Mouse (Mus musculus): ENCODE data around the gene Pced1b.

The Pced1b gene

DNA sequence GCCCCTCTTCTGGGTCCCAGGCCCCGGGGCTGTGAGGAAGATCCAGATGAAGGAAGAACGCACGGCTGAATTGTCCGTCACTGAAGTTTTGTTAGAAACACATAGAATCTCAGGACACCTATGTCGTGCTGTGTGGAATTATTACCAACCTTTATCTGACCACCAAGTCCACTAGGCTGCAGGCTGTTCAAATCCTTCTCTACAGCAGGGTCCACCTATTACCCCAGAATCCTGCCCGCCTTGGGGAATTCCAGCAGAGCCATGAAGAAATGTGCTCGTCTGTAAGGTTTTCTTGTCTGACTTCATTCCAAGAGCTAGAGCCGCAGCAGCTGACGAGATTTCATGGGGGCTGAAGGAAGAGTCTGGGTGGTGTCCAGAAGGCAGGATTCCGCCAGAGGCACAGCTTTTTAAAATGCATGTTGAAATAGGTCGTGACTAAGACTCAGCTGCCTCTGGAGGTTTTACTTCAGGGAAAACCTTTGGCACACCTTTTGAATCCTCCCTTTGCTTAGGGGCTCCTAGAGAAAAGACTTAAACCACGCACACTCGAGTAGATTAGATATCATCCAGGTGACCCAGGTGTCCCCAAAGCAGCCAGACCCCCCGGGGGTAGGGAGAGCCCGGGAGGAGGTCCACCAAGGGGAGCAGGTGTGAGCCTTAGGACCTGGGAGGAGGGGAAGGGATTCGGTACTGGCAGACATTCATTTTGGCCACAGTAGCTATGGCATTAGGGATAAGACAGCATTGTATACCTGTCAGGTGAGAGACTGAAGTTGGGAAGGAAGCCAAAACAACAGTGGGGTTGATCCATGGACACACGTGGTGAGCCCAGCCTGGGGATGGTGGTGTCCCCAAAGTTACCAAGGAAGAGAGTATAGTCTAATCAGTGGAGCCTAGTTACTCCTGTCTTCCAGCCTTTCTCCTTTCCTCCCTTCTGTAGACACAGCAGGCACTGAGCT lies 160.9 kb downstream of the Pced1b start:
- DNase-seq, result no peak

DNA sequence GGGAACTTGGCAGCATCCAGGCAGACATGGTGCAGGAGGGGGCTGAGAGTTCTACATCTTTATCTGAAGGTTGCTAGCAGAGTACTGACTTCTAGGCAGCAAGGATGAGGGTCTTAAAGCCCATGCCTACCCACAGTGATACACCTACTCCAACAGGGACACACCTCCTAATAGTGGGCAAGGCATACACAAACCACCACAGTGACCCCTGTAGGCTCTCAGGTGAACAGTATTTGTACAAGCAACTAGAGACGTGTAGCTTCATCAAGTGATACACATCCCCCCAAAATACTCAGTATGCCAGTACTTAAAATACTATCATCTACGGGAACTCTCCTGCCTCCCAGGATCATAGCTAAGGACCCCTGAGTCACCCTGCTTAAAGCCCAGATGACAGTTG lies 164.2 kb downstream of the Pced1b start:
- no peak for DNase-seq

DNA sequence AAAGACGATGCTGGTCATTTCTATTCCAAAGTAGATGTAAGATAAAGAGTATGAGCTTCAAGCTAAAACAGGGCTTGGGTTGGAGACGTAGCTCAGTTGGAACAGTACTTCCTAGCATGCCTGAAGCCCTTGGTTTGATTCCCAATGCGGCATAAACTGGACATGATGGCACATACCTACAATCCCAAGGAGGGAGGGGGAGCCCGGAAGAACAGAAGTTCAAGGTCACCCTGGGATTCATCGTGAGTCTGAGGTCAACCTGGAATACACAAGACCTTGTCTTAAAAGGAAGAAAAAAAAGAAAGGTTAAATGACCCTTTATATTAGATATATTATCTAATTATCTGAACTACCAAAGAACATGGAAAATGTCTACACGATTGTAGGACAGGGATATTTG lies 164.8 kb downstream of the Pced1b start:
- DNase-seq, result no peak

DNA sequence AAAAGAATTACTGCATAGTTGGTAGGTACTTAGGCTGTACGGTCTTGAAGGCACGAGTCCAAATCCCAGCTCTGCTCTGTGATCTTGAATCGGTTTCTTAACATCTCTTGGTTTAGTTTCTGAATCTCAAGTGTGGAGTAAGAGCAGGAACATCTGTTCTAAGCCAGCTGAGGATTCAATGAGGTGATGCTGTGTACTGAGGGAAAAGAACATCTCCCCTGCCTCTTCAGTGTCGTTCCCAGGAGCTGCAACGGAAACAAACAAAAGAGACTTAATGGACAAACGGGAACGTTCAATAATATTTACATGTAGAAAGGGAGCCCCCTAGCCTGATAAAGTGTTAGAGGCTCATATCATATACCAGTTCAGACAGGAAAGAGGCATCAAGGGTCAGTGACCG lies 165.4 kb downstream of the Pced1b start:
- DNase-seq, result no peak

DNA sequence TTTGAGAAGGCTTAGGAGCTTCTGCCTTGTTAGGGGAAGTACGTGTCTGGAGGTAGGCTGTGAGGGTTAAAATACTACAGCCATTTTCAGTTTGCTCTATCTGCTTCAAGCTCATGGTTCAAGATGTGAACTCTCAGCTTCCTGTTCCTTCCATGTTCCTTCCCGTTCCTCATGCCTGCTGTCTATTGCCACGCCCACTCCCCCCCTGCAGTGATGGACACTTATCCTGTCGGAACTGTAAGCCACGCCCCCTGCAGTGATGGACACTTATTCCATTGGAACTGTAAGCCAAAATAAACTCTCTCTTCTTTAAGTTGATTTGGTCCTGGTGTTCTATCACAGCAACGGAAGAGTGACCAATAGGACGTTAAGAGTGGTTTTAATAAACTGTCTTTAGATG lies 166.0 kb downstream of the Pced1b start:
- no peak for DNase-seq

DNA sequence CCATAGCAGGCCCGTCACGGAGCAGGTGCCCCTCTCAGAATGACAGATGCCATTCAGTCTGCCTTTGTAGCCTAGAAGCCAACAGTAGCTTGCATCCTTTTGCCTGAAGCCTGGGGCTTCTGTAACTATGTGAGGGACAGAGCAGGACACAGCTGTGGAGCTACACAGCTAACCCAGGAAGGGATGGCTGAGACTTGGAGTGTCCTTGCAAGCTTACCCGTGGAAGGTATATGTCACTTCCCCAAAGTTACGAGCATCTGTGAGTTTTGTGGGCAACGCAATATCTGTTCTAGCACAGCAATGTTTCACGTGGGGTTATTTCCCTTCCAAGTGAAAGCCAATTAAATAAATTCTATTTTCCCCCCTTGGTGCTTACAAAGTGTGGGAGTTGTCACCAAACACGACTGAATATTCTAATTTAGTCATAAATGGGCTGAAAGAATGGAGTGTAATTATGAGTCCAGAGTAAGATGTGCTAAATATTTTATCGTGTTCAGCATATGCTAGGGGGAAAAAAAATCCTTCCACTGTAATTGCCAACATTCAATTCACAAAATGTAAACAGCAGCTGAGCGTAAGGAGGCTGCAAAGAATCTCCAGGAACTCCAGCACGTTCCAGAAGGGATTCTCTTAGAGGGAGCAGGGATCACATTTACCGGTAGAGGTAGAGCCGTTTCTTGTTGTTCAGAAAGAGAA lies 168.0 kb downstream of the Pced1b start:
- no peak for DNase-seq

DNA sequence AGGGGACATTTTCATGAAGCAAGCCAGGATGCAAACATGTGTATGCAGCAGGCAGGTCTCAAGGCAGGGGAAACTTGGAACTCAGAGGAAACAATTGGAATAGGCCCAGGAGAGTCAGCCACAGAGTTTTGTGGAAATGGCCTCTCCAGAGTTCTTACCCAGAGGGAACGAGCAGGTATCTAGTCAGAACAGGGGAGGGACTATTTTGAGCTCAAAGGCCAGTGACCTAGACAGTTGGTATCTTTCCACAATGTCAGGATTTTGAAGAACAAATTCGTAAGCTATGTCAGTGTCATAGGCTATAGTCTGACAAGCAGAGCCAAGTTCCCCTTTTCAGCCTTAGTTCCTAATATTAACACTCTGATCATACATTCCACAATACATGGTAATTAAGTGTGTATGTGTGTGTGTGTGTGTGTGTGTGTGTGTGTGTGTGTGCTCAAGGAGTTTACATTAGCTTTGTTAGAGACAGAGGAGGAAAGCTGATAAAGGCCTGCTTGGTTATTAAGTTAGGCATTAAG lies 168.6 kb downstream of the Pced1b start:
- no peak for DNase-seq

DNA sequence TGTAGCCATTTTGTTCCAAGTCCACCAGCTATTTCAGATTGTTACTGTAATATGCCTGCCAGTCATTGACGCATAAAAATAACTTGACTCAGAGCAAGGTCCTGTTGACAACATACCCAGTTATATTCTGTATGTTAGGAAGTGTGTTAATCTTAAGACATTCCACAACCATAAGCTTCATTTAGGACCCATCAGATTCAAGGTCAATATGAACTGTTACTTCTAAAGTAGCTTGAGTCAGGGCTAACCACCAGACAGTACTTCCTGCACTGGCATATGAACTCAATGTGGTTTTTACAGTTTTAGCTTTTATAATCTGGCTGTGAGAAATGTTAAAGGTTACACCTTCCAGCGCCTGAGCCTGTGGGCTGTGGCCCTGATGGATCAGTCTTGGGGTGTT lies 173.4 kb downstream of the Pced1b start:
- no peak for DNase-seq

DNA sequence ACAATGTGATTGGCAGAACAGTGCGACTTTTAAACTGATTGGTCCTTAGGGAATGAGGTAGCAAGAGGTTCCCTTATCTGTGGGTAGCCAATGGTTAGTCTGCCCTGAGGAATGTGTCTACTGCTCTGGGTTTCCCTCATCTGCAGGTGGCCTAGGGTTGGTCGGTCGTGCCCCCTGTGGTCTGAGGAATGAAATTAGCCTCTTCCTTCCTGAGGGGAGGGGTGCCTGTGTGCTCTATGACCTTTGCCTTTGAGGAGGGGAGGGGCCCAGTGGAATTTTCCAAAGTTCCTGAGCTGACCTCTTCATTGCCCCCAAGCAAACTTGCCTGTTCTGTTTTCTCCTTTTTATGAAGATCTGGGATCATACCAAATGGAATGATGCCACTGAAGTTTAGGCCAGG lies 174.6 kb downstream of the Pced1b start:
- no peak for DNase-seq

DNA sequence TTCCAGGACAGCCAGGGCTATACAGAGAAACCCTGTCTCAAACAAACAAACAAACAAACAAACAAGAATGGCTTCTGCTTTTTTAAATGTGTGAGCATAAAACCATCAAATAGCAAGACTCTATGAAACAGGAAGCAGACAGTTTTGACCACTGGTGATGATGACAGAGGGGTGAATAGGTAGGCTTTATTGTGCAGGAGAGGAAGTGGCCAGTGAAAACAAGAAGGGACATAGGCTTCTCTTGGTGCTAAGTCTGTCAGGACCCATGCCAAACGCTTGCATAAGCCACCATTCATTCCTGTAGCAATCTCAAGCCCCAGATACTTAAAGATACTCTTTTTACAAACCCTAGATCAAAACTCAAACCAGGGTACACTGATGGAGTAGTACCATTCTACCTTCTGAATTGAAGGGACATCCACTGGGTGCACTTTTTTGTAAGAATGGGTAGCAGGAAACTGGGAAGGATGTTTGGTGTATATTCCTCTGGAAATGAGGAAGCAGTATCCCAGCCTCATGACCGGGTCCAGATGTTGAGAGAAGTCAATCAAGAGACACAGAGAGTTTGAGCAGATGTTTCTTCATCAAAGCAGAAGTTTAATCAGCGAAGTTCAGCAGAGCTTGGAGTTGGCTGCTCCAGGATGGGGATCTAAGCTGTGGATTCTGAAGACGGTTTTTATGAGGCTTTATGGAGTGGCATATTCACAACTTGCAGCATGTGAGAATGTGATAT lies 175.5 kb downstream of the Pced1b start:
- no peak for DNase-seq

DNA sequence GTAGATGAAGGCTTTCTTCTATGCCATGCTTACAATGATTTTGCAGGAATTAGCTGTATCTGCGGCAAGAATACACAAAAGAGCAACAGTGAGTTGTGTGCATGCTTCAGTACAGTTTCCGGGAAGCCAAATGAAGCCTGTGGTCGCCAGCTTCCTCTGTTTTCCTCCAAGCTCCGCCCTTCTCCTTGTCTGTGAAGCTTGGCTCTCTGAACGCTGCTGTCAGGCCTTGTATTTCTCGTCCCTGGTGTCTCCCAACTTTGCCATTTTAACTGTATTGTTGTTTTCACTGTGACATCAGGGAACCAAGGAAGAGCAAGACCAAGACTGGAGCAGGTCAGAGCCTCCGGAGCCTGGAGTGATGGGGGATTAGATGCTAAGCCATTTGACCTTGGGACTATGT lies 177.5 kb downstream of the Pced1b start:
- no peak for DNase-seq

DNA sequence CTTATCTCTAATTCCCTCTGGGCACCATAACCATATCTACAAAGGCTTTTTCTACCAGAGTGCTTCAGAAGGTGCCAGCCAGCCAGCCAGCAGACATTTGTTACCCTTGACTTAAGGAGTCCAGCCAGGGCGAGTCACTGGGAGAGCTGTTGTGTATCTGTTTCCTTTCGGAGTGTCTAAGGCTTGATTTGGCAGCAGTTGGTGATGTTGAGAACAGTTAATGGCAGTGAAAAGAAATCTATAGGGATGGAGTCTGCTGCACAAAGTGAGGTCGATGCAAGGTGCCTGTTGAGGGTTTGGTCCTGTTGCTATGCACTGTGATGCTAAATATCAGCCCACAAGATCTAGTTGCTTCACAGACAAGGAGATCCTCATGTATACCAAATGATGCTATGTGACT lies 178.1 kb downstream of the Pced1b start:
- DNase-seq, result no peak

DNA sequence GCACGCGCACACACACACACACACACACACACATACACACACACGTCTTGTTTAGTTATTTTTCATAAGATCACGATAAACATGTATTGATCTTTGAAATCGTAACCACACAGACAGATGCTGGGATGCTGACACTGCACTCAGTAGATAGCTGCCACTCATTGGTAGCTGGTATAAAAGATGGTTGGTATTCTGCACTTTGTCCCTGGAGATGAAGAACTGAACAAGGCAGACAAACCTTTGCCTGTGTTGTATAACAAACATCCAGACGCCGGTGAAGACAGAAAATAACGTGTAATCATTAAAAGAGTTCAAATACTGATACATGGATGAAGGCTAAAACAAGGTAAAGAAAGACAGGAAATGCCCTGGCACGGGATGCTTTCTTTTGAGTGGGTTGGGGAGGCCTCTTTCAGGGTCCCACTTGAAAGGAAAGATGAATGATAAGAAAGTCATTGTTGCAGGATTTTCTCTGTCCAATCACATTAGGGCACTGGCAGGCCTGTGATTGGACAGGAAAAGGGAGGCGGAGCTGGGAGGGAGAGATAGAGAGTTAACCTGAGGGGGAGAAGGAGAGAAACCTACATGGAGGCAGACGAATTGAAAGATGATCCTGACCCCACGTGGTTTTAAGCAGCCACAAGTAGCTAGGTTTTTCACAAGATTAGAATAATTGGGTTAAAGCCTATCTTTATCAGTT lies 182.4 kb downstream of the Pced1b start:
- no peak for DNase-seq

DNA sequence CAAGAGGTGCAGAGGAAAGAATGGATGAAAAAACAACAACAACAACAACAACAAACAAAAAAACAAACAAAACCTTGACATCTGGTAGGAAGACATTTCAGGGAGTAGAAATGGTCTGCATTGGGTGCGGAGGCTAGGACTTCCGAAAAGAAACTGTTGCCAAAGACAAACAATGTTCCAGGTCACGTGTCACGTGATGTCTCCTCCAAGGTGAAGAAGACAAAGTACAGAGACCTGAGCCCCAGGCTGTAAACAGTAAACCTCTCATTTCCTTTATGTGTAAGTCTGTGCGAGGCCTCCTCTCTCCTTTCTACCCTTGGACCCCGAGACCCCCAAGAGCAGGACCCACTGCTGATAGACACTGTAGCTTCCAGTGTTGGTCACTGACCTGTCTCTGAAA lies 184.6 kb downstream of the Pced1b start:
- DNase-seq, result no peak

DNA sequence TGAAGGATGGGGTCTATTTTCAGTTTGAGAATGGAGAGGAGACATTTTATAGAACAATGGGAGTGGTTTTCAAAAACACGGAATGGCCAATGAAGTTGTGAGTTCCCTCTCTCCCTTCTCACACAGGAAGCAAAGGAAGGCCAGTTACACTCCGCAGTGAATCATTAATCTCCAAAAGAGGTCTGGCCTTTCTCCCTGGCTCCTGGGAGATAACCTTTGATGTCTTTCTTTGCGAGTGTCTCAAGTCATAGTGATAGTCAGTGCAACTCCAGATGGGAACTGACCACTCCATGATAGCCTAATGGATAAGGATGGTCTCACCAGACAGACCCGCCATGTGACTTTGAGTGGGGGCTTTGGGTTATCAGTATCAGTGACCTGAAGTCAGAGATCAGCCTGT lies 185.3 kb downstream of the Pced1b start:
- DNase-seq, result no peak
